17 mouse cellular contexts compared by ENCODE assay signal in the genomic region with DNA sequence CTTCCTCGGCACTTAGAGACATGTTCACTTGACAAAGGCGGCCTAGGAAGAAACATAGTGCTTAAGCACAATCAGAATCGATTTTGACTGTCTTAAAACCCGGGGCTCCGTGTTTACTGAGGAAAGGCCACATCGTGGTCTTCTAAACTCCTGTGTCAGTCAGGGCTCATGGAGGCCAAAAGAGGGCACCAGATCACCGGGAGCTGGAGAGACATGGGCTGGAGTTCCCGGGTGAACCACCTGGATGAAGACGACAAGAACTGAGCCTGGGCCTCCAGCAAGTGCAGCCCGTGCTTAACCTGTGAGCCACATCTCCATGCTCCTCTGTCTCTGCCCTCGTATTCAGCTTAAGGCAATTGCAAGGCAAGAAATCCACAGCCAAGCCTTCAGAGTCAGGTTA.
A peak's percentile ranks its signal among the peaks of the same experiment; 100 is the strongest.
DNase-seq lines count a peak whose midpoint lies in the region; TF ChIP-seq lines count a peak whose summit lies in the region.
"Had no signal": no experiment of that assay in that cellular context is flagged by ENCODE, and none has a peak within 500 bp of the region (broad histone marks: within the 10 kb centered on the region; RNA-seq: fewer than 3 reads in every experiment).

No protein-coding gene starts in this region.

- H3K4me1 ChIP-seq in forebrain, embryonic 10.5 days: peaks cover 48% of the 10 kb centered on the region

- no peak overlapping the region for H3K4me3 ChIP-seq in layer of hippocampus, adult 2 months
- H3K4me3 ChIP-seq in forebrain, embryonic 10.5 days: no peak overlapping the region
- H3K4me3 ChIP-seq: forebrain, embryonic 12.5 days; neural tube, embryonic 13.5 days had no signal

- 0 out of 2 replicates have a peak, but pooled peaks have one; percentile 13 for TF ChIP-seq CTCF in layer of hippocampus, adult 2 months (conservative IDR thresholded peaks at IDR 0.05)

- no peak overlapping the region for H3K27ac ChIP-seq in layer of hippocampus, adult 2 months
- H3K27ac ChIP-seq in forebrain, embryonic 10.5 days: no peak overlapping the region
- H3K27ac ChIP-seq: forebrain, embryonic 12.5 days; liver, embryonic 14.5 days; neural tube, embryonic 13.5 days had no signal

- H3K9me3 ChIP-seq in forebrain, embryonic 10.5 days: no peaks in the 10 kb centered on the region
- H3K9me3 ChIP-seq: forebrain, embryonic 12.5 days; neural tube, embryonic 13.5 days had no signal

- H3K36me3 ChIP-seq in forebrain, embryonic 10.5 days (replicated peaks): no peaks in the 10 kb centered on the region
- H3K36me3 ChIP-seq: forebrain, embryonic 12.5 days; neural tube, embryonic 13.5 days had no signal

- WGBS in forebrain, embryonic 10.5 days: 87% methylated on average over 11 of the region's 11 CpGs

- H3K27me3 ChIP-seq in forebrain, embryonic 10.5 days (ENCODE audit: poor library complexity, severe bottlenecking): peaks cover 45% of the 10 kb centered on the region
- H3K27me3 ChIP-seq: neural tube, embryonic 13.5 days had no signal

- peak; percentile 31 to 48 for DNase-seq in cerebellum, postnatal 25 days
- no peak for DNase-seq in cerebellum, adult 11 months
- no peak for DNase-seq in layer of hippocampus, adult 2 months (ENCODE audit: low spot score in 2 of 2)
- no peak for DNase-seq in layer of hippocampus, adult 11-12 months (ENCODE audit: low spot score)
- peak; percentile 42 for DNase-seq in ZHBTc4 (ENCODE audit: low read depth, low spot score)
- DNase-seq in kidney, postnatal 10 days: peak; percentile 43
- DNase-seq in forebrain, embryonic 10.5 days (ENCODE audit: extremely low spot score, low spot score): no peak
- DNase-seq in lung, postnatal 10 days: no peak
- DNase-seq: adrenal gland, adult 8-10 months; cerebellum, adult 9-11 months; embryo, embryonic 11 days; heart, adult 11 months; lung, postnatal 14 days; right cerebral cortex, postnatal 25 days had no signal

Comparison
In these comparisons a context has a peak if more than half of its experiments do, and no peak if none do; other contexts are left out.
1. DNase-seq: peak in cerebellum, postnatal 25 days (2 of 2), ZHBTc4 (single experiment) and kidney, postnatal 10 days (single experiment); none in cerebellum, adult 11 months (single experiment), layer of hippocampus, adult 2 months (0 of 2), layer of hippocampus, adult 11-12 months (single experiment), forebrain, embryonic 10.5 days (single experiment) and lung, postnatal 10 days (single experiment).